Mouse (Mus musculus) 416B (cell line): ENCODE data around the gene Lrrc63.
A peak's percentile ranks its signal among the peaks of the same experiment; 100 is the strongest.
"Not testable (repeated sequence)": the region's sequence is repeated elsewhere in the genome, so short reads cannot be mapped to it uniquely, and the experiment has no call there.

Experiments used
- DNase-seq: peaks from one replicate; pipeline ENCODE4 v3.0.0; 2011; ENCODE audit warnings: low read depth

Gene Lrrc63

DNA sequence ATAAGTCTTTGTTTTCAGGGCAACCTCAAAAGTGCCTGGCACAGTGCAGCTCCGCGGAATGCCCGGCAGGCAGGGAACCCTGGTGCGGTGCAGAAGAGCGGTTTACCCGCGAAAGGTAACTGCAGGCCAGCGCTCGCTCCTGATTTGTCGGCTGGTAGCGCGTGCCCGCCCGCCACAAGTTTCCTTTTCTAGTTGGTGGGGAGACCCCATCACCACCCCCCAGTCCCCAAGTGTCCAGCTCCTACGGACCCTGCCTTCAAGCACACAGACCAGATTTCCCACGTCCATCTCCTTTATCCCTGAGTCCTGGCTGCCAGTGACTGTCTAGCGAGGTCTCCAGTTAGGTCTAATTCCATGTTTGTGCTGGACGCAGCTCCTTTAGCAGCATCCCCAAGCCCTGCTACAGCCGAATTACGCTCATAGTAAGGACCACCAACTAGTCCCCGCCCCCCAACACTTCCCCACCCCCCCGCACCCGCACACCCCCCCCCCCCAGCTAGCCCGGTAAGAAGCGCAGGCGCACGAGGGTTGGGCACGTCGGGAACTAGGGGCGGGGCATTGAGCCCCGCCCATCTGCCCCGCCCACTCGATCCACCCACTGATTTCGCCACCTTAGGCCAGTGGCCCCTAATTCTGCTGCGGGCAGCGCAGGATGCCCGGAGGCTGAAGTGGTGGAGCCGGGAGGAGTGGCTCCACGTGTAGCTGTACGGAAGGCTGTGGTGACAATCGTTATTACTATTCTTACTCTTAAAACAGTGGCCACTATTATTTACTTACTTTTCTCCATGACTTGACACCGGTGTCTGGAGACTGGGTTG is at the start of gene Lrrc63, which contains the start of gene Lcp1:
Gene Lrrc63 (minus strand): TSS at position 381 of the 818 bp plus-strand sequence.
Gene Lcp1 (plus strand): TSS at position 601 of the 818 bp plus-strand sequence.
- peak; percentile 87 for DNase-seq

DNA sequence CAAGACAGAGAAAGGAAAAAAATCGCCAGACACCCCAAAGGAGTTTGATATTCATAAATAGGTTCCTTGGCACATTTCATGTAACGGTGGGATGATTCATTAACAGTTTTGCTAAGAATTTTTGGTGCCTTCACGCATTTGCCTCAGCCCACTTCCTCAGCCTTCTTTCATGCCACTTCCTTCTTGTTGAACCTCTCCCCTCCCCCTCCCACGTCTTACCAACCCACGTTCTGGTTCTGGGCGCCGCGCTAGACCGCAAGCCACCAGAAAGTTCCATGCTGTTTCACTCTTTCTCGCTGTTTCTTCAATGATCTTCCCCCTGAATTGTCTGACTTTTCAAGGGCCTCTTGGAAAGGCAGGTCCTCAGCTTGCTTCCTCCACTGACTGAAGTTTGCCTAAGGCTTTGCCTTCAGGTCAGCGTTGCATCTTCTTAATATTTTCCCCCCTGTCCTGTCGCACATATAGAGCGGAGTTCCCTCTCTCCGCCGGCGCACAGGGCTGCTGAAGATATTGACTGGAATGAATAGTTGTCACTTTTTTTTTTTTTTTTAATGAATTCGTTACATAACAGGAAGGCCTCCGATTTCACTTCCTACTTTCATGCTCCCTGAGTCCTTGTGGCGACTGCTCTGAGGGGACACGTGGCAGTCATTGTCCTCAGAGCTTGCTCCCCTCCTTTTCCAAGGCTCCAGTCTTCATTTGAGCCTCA is 48.7 kb upstream of the Lrrc63 start:
- DNase-seq = peak; percentile 92

DNA sequence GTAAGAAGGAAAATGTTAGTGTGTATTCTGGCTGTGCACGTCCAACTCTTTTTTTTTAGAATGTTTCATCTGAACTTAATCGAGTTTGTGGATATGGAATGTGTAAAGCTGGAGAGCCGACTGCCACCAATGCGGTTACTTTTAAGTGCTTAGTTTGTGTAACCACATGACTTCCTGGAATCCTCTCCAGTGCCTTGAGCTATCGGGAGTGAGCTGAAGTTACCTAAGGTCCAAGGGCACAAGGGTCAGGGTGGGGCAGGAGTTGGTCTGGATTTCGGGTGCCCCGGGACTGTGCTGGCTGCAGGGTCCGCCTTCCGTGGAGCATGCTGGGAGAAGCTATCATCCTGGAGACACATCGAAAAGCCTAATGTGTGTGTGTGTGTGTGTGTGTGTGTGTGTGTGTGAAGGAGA is 48.1 kb upstream of the Lrrc63 start:
- peak; percentile 83 for DNase-seq

DNA sequence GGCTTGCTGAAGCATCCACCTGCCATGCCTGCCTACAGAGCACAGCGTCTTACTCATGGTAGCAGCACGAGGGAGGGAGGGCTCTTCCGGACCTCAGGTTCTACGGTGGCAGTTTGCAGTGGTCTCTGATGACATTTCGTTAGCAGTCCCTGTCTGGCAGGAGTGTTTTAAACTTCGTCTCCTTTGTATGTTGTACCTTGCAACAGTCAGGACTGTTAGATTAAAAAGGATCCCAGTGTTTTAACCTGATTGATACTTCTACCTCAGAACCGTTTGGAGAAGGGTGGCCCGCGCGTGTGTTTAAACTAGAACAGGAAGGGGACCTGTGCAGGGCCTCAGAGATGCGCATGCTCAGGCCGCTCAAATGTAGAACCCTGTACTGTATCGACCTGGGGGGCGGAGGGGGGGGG is 47.7 kb upstream of the Lrrc63 start:
- DNase-seq = peak; percentile 92

DNA sequence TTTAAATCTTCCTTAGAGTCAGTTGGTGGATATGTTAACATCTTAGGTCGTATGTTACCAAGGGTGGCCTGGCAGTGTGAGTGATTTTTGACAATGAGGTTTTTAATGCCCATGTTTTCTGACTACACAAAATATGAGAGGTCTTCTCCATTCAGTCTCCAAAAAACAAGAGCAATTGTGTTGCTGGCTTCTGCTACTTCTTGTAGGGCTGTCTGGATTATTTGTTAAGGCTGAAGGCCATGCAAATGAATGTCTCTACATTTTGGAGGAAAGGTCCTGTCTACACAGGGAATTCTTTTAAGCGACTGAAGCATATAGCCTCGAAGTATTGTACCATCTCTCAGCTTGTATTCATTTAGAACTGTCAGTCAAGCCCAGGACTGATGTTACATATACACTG is 46.7 kb upstream of the Lrrc63 start:
- DNase-seq = peak; percentile 52

DNA sequence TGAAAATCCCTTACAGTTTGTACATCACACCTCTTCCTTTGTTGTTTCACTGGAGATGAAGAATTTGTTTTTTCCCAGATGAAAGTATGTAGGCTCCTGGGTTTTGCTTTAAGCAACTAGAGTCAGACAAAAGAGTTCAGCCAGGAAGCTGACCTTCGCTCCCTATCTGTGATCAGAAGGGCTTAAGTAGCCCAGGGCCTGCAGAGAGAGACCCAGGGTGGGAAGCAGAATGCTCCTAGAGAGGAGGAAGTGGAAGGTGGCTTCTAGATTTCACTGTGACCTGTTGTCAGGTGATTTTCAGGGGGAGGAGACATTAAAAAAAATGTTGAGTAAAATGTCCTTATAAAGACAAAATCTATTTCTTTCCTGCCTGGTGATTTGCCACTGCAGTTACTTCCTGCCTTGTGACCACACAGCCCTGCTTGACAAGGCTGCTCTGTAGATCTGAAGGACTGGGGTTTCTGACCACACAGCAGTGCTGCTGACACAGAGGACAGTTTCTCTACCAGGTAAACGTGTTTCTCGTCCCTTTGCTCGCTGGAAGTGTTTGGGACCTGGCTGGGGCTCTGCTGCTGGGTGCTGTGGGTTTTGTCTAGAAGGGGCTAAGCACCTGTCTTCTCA is 45.9 kb upstream of the Lrrc63 start:
- peak; percentile 96 for DNase-seq

DNA sequence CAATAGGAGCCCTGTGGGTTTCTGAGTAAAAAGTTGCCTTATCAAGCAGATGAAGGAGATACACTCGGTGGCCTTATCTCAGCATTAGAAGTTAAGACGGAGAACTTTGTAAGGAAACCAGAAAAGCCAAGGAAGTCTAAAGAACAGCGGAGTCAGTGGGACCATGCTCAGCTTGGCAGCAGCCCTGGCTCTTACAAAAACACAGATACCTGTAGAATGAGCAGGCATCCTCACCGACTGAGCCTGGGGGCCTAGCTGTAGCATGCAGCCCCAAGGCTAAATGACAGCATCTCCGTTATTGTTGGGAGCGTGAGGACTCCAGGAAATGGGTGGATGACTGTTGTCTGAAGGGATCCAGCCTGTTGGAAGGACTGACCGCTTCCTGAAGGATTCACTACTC is 45.1 kb upstream of the Lrrc63 start:
- peak; percentile 37 for DNase-seq

DNA sequence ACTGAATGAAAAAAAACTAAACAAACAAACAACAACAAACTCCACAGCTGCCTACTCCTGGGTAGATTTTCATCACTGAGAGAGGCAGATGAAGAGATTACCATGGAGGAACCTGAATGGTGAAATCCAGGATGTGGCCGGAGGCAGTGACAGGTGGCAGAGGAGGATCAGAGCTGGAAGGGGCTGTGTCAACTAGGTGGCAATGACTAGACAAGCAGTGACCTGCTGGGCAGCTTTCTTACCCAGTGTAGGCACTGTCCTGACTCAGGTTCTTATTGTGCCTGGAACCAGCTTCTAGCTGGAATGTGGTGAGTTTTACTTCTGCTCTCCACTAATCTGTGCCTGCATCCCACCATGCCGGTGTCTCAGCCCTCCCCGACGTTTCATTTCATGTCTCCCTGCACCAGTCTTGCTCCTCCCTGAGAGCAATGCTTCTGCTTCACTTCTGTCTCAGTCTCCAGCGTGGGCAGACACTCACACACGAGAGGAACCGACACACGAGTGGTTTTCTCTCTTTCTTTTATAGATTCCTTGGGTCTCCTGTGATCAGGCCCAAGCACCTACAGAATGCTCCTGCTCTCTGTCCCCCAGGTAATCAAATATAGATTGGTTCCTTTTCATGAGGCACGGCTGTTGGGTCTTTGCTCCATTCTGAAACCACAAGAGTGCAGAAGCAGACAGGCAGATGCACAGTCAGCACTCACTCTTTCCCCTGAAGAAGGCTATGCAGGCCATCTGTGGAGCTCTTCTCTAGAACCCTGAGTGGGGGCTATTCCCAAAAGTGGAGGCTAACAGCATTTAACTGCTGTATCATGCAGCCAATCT is 44.3 kb upstream of the Lrrc63 start:
- DNase-seq = peak; percentile 78

DNA sequence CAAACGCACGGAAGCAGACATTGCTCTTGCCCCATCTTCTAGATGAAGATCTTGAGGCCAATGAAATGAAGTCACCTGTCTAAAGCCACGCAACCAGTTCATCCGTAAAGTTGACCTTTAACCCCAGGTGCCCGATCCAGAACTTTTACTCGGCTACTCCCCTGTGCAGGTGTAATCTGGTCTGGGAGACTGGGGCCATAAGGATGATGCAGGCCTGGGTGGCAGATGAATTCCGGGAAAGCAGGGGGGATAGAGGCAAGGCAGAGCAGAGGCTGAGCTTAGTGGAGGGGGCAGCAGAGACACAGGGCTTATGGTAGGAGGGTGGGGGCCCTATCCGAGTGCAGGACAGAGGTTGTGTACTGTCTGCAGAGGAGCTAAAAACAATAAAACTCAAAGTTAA is 43.6 kb upstream of the Lrrc63 start:
- DNase-seq = no peak

DNA sequence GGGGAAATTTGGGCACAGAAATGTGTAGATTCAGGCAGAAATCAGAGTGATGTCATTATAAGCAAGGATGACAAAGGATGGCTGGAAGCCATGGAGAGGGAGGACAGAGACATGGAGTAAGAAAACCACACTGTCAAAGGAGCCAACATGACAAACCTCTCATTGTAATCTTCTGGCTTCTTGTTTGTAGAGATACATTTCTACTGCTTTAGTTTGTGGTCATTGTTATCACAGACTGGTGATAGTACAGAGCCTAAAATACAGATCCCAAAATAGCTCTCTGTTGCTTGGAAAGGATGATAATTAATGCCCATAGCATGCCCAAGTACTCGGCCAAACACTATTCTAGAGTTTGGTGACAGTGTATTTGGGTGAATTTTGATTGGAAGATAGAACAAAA is 39.9 kb upstream of the Lrrc63 start:
- DNase-seq = no peak

DNA sequence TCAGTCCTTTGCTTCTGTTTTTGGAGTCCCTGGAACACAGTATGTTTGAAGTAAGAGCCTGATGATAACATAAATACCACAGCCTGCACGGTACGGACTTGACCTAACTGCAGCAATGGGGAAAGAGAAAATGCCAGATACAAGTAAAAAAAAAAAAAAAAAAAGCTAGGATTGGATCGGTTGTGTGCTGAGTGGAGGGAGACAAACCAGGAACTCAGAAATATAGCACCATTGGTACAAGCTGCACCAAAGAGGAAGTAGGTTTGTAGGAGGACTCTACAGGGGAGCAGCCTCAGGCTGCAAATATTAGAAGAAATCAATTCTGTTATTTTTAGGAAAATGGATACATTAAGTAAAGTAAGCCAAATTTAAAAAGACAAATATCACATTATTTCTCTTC is 37.8 kb upstream of the Lrrc63 start:
- peak; percentile 29 for DNase-seq

DNA sequence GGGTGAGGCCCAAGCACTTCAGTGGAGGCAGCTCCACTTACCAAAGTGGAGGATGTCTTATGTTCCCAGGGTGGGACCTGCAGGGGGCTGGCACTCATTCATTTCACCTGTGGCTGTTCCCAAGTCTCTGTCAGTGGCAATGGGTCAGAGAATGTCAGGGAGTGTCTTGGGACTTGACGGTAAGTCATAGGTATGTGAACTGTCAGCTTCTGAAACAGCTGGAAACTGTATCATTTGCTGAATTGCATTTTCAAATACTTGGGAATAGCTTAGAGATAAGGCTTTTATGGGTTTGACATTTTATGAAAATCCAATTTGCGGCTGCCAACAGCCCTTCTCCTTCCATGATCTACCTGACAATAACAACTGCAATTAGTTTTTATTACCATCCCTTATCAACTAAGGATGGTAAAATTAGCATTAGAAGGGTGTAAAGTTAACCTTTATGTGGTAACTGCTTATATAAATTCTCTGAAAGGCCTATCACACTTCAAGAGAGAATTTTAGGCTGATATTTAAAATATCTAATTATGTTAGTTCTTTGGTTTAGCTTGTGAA is 35.0 kb upstream of the Lrrc63 start:
- DNase-seq = no peak

DNA sequence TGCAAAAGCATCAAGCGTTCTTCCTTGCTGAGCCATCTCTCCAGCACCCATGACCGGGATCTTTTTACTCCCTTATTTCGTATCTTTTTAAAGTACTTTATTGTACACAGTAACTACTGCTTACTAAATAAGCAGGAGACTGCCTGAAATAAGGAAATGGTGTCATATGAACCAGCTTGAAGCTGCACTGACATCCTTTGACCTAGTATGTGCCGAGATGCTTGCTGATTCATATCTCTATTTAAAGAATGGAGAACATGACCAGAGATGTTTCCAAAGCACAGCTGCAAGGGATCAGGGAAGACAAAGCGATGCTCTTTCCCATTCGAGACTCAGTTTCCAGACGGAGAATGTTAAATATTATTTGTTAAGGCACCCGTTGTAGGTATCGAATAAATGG is 33.7 kb upstream of the Lrrc63 start:
- DNase-seq = no peak

DNA sequence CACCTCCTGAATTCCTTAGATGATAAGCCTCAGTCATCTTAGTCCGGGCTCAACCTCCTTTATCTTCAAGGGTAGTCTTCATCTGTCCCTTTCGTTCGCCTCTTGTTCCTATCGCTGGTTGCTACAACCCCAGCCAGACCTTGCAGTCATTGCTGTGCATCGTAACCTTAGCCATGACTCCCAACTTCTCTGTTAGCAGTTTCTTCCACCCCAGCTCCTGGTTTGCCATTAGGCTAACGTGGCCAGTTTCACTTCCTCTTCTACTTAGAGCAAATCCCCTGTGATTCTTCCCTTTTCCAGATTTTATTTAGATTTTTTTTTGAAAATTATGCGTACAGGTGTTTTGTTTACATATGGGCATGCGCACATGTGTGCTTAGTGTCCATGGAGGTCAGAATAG is 33.2 kb upstream of the Lrrc63 start:
- DNase-seq = no peak

DNA sequence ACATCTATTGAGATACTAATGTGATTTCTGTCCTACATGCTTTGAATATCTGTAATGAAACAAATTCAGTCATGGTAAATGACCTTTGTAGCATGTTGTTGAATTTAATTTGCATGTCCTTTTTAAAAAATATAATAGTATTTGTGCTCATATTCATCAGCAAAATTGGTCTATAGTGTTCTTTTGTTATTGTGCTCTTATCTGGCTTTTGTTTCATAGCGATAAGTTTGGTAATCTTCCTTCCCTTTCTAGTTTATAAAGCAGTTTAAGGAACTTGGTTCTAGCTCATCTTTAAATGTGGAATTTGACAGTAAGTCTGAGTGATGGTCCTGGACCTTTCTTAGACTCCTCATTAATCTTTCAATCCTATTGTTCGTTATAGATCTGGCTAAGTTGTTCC is 28.7 kb upstream of the Lrrc63 start:
- no peak for DNase-seq

DNA sequence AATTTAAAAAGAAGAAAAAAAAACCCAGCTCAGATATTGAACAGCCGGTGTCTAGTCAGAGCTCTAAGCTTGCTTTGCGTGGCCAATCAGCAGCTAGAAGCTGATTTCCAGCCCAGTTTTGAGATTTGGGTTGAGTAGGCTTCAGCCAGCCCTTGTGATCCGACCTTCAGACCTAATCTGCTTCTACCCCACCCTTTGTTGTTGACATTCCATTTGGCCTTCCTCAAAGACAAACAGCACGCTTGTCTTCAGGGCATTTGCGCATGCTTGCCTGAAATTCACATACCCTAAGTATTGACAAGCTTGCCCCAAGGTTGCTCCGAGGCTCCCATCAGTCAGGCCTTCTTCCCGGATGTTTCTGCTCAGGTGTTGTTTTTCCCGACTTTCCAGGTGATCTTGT is 23.8 kb upstream of the Lrrc63 start:
- no peak for DNase-seq

DNA sequence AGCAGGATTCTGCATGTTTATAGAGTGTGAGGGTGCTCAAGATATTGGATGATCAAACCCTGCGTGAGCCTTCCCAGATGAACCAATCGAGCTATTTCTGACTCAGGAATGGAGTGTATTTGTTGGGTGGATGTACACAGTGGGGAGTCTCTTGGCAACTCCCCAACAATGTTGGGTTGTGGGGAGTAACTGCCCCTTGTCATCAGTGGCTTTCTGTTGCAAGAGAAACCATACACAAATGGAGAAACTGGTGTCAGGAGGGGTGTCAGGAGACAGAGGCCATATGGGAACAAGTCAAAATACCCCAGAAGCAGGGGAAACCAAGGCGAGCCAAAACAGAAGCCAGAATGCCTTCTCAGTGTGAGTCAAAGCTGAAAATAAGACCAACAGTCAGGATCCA is 20.5 kb upstream of the Lrrc63 start:
- peak; percentile 71 for DNase-seq

DNA sequence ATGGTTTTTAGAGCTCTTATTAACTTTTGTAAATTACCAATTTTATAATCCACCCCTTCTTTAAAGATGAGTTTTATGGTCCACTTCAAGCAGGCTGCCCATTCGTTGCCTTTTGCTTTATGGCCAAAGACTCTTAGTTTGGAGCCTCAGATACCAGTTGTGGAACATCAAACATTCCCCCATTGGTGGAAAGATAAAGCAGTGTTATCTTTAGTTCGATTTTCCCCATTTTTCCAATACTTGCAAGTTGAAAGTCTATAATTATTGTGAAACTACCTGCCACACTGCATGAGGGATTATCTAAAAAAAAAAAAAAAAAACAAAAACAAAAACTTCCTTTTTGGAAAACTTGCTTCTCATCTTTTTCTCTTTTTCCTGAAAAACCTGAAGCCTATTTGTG is 20.0 kb upstream of the Lrrc63 start:
- DNase-seq = no peak

DNA sequence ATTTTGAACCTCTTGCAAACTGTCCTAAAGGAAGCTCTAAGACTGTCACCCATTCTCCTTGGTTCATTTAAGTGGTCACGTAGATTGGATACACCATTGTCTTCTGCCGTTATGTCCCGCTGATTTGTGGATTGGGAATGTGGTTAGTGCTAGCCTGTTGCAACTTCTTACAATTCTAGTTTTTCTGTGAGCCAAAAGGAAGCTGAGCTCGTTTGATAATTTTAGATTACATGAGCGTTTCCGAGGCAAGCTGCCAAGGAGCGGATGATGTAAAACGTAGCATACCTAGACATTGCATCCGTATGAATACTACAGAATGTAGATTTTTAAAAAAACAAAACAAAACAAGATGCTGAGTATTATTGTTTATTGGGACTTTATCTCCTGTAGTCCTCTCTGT is 17.5 kb upstream of the Lrrc63 start:
- DNase-seq = peak; percentile 94

DNA sequence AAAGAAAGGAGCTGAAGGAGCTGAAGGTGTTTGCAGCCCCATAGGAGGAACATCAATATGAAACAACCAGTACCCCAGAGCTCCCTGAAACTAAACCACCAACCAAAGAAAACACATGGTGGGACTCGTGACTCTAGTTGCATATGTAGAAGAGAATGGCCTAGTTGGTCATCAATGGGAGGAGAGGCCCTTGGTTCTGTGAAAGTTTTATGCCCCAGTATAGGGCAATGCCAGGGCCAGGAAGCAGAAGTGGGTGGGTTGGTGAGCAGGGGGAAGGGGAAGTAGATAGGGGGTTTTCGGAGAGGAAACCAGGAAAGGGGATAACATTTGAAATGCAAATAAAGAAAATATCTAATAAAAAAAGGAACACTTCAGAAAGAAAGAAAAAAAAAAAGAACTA is 17.0 kb upstream of the Lrrc63 start:
- not testable (repeated sequence) for DNase-seq

DNA sequence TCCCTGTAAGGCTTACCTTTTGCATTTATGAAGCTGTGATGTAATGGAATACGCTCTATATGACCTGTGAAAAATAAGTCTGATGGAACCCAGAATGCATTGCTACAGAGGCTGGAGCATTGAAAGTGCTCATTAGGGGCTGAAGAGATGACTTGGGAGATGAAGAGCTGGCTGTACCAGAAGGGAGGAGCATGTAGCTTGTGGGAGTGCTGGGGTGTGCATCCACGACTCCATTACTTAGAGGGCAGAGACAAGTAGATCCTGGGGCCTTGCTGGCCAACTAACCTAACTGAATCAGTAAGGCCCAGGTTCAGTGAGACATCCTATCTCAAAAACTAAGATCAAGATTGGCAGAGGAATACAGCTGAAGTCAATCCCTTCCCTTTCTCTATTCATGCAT is 8.5 kb upstream of the Lrrc63 start:
- no peak for DNase-seq

DNA sequence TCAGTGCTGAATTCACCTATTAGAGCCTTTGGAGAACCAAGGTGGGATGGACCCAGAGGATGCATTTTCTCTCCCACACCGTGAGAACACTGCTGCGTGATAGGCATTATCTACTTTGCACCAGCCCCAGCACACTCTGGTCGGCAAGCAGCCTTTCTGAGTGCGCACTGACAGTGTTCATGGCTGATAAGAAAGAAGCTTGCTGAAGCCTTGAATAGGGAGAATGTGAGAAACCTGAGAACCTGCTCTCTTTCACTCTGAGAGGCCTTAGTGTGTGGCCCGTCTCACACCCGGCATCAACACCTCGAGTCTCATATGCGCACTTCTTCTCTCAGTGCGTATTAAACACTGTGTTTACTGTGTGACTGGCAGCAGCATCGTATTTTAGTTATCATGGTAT is 7.8 kb upstream of the Lrrc63 start:
- no peak for DNase-seq
